Comparison of ENCODE assay signal across 29 mouse cellular contexts in the genomic region with DNA sequence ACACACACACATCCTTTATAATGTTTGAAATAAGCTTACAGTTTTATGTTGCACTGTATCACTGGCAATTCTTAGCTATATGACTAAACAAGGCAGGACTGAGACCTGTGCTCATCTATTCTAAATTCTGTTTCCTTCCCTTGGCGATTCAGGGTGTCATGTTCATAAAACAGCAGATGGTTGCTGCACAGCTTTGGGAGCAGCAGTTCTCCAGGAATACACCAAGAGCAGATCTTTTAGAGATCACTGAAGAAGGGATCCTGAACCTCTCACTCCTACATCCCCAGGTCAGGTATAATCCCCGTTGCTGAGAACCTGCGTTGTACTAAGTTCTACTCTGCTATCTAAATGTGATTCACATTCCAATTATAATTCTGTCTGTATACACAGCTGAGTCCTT.
"Had no signal": no experiment of that assay in that cellular context is flagged by ENCODE, and none has a peak within 500 bp of the region (broad histone marks: within the 10 kb centered on the region; RNA-seq: fewer than 3 reads in every experiment).

No protein-coding gene starts in this region.

- ATAC-seq: forebrain, embryonic 13.5 days; forebrain, embryonic 14.5 days; forebrain, embryonic 15.5 days; forebrain, embryonic 16.5 days; forebrain, postnatal 0 days had no signal

- DNase-seq: cerebellum, adult 2 months; cerebellum, adult 8-10 months; cerebellum, adult 9-10 months; cerebellum, adult 9-11 months; cerebellum, postnatal 10 days; cerebellum, postnatal 14 days; cerebellum, postnatal 25 days; cerebellum, postnatal 36 days; embryo, embryonic 11 days; forebrain, postnatal 0 days; gastrocnemius, adult 2 months; gastrocnemius, postnatal 10 days; gastrocnemius, postnatal 14 days; gastrocnemius, postnatal 25 days; gastrocnemius, postnatal 36 days; heart, adult 11 months; heart, adult 18-20 months; heart, adult 2 months had no signal

- H3K4me3 ChIP-seq: embryonic facial prominence, embryonic 10.5 days; embryonic facial prominence, embryonic 12.5 days; embryonic facial prominence, embryonic 13.5 days; embryonic facial prominence, embryonic 15.5 days; erythroblast, embryonic 14.5 days; forebrain, embryonic 10.5 days; forebrain, embryonic 12.5 days; forebrain, embryonic 13.5 days; forebrain, embryonic 15.5 days; gastrocnemius, adult 2 months; heart, adult 2 months had no signal

- H3K27ac ChIP-seq: embryonic facial prominence, embryonic 10.5 days; embryonic facial prominence, embryonic 12.5 days; embryonic facial prominence, embryonic 13.5 days; embryonic facial prominence, embryonic 15.5 days; forebrain, embryonic 10.5 days; forebrain, embryonic 12.5 days; forebrain, embryonic 13.5 days; forebrain, embryonic 15.5 days; gastrocnemius, adult 2 months; heart, adult 2 months had no signal
